Mouse (Mus musculus) 3134 (cell line): Measurements from ENCODE around the gene Maml1.

ENCODE experiments used
- DNase-seq: peaks from one replicate; pipeline ENCODE4 v3.0.0-alpha.2; 2011; ENCODE audit warnings: low spot score; ENCODE audit not compliant: insufficient read length; ENCODE audit errors: extremely low read depth

Maml1 gene

GRCm38 (mm10) chr11:50224671-50225530 is 67.2 kb downstream of the Maml1 start:
- peak; percentile 90 for DNase-seq

DNA sequence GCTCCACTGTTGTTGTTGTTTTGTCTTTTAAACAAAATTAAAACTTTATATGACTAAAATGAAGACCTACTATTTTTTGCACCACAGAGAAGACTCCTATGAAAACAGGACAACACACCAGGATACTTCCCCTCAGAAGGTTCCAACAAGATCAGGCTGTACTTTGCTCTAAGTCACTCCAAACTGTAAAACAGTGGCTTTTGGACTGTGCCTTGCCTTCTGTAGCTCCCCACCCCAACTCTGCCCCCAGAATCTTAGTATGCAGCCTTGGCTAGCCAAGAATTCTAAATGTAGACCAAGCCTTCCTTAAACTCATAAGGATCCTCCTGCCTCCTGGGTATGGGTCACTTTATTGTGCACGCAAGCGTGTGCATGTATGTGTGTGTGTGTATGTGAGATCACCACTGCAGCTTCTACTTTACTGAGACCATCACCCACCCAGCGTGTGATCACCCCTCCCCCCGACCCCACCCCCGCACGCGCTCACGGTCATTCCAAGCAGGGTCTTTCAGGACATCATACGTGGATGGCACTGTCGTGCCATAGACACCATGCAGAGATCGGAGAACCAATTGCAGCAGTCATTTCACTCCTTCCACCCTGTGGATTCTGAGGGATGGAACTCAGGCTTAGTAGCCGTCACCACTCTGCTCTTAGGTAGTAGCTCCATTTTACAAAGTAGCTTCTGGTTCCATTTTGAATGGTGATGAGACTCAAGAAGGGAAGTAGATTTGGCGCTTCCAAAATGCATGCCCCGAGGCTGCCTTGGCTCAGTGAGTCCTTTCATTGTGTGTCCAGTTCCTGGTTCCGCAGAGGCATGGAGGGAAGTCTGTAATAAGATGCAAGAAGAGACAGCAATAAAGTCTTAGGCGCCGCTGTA is 68.1 kb downstream of the Maml1 start:
- DNase-seq, result no peak

- DNase-seq, result no peak
Observed at GRCm38 (mm10) chr11:50222559-50223276, 69.4 kb downstream of the Maml1 start.

- no peak for DNase-seq
Observed at GRCm38 (mm10) chr11:50219833-50220232, 72.3 kb downstream of the Maml1 start.

GRCm38 (mm10) chr11:50217811-50218210 is 74.3 kb downstream of the Maml1 start:
- DNase-seq, result peak; percentile 71

DNA sequence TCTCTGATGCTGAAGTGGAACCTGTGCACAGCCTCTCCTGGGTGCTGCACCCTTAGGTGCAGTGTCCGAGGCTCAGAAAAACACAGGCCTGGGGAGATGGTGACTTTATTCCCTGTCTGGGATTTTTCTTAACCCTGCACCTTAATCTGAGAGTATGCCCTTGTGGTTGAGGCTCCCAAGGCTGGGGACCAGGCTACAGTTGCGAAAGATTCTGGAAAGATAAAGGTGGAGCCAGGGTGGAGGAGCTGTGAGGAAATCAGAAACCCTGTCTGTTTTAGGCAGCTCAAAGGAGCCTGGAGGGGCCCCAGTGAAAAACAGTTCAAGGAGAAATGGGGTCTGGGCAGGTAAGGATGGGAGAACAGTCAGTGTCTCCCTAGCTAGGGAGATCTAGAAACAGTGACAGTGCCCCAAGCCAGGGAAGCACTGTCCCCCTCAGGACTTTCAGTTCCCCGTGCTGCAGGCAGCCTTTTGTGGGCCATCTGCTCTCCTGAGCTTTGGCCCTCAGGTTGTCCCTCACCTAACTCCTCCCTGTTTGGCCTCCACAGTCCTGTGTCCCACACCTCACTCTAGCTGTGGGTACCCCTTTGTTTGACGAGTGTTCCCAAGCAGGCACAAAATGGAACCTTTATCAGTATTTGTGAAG is 75.3 kb downstream of the Maml1 start:
- DNase-seq, result no peak

DNA sequence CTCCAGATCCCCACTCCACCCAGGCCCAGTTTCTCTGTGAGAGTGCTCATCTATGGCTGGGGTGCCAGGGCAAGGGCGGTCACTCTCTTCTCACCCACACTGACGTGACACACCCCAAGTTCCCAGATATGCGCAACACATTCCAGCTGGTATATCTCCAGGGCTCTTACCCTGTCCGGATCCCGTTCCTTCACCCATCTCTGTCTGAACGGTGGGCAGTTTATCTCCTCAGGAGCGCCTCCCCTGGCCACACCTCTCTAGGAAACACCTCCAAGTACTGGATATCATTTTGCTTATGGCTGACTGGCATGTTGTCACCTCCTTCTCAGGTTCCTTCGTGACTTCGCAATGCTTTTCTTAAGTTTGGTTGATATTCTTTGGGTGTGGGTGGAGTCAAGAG is 76.5 kb downstream of the Maml1 start:
- DNase-seq, result no peak

- no peak for DNase-seq
Observed at GRCm38 (mm10) chr11:50214631-50215030, 77.5 kb downstream of the Maml1 start.

DNA sequence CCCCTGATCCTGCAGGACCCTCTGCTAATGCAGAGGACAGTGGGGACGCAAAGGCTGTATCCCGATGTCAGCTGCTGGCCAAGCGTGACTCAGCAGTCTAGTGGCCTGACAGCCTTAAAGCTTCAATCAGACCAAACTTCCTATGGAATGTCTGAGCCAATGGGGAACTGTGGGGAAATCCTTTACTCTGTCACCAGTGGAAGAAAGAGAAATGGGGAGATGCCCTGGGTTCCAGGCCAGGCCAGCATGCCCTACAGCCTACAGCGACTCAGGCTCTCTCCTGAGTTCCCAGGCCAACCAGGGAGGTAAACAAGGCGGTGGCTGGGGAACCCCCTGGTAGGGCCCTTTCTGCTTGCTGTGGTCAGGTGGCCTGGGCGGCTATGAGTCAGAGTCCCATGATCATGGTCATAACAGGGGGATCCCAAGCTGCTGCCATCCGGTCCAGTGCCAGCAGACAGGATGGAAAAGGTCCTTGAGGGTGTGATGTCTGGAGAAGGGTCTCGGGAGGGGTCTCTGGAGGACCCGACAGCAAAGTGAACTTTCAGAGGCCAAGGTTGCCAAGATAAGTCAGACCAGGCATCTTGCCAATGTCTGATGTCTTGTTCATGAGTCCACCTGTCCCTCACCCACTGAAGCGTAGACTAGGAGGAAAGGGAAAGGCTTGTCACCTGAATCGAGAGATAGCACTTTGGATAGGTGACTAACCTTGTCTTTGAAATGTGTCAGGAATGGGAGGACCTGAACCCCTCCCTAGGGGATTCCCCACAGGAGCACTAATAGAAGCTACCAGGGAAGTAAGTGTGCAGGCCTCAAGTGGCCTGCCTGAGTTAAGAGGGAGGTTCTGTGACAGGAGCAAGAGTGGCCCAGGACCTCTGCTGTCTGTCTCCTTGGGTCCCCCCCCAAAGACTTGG is 79.0 kb downstream of the Maml1 start:
- peak; percentile 92 for DNase-seq

GRCm38 (mm10) chr11:50212060-50212739 is 79.9 kb downstream of the Maml1 start:
- DNase-seq, result peak; percentile 71

- DNase-seq, result no peak
Observed at GRCm38 (mm10) chr11:50211322-50212059, 80.6 kb downstream of the Maml1 start.

DNA sequence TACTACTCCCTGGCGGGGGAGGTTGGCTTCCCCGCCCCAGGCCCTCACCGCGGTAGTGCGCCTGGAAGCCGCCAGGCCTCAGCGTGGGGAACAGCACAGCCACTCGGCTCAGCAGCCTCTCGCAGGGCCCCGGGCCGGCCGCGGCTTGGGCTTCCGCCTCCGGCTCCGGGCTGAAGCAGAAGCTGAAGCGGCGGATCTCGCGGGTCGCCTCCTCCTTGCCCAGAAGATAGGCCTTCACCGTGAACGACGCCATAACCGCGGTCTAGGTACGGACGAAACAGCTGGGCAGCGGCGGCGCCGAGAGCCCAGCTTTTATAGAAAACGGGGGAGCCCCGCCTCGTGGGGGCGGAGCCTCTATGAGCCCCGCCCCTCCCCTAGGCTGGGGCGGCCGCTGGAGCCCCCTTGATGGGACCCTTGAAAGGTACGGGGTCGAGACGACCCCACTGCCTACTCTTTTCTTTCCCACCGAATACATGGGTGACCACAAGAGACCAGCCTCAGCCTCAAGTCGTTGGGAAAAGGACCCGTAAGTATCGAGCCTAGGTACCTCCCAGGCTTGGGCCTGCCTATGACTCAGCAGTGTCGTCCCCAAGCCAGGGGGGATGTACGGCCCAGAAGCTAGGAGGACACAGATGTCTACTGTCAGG is 81.5 kb downstream of the Maml1 start, which contains the start of the genes Sqstm1 and Mgat4b:
TSS of gene Sqstm1 (minus strand) at position 323 of the 647 bp plus-strand sequence.
TSS of gene Mgat4b (plus strand) at position 386 of the 647 bp plus-strand sequence.
- DNase-seq, result peak; percentile 86

DNA sequence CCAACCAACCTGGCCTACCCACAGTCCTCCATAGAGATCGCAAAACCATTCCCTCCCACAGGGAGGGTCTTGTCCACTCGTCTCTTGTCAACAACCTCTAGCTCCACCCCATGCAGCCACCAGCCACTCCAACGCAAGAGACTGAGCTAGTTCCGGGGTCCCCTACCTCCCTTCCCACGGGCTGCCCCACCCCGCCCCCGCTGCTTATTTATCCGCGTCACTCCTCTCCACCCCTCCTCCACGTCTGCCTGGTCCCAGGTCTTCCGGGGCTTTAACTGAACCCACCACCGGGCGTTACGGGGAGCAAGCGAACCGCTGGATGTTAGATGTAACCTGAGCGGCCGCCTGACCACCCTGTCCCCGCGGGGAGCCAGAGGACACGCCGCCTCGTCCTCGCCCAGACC is 82.0 kb downstream of the Maml1 start:
- peak; percentile 94 for DNase-seq

DNA sequence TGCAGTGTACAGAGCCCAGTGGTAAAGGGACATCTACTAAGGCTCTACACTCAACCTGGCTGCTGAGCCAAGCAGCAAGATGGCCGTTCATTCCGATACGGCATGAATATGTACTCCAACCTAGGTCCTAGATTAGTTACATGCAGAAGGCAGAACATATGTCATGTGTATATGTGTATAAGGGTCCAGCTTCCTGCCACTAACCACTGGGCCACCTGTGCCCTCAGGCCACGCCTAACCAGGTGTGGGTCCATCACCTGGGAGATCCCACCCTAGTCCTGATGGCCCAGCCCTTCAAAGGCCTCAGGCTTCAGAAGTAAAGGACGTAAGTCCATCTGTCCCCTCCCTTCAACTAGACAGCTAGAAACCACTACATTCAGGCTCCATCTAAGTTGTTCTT is 84.1 kb downstream of the Maml1 start:
- no peak for DNase-seq

GRCm38 (mm10) chr11:50207344-50207743 is 84.8 kb downstream of the Maml1 start:
- DNase-seq, result no peak

GRCm38 (mm10) chr11:50206037-50206436 is 86.1 kb downstream of the Maml1 start:
- no peak for DNase-seq
